Mouse (Mus musculus) megakaryocyte, adult 5-6 weeks (primary cell): ENCODE data around the gene Pxk. TPM values are rescaled to one million over a fixed set of nuclear protein-coding genes. Genes with fewer than 3 reads are reported as not detected.

ENCODE experiments used
- ATAC-seq: 2 replicates; pipeline ENCODE4 v1.8.0; 2016; ENCODE audit warnings: mild to moderate bottlenecking, inconsistent platforms; ENCODE audit not compliant: poor library complexity, severe bottlenecking
- total RNA-seq, 2 experiments: library from RNA; stranded (forward) in 1 of 2; stranded (reverse) in 1 of 2; fragments of 153-499, 151-499 nt in 1 of 2; fragments of 221-1000, 200-1000 nt in 1 of 2; gene quantifications; 2 replicates each; pipeline versions ENCODE4 v1.2.3 to v1.2.4; 2015 to 2017

The Pxk gene
- total RNA-seq (2015) (41.9 and 47.3 TPM in 2 replicates), total RNA-seq (2017) (28.0 and 37.9 TPM in 2 replicates)

GRCm38 (mm10) chr14:8097978-8098686 lies at the start of gene Pxk:
Gene Pxk, plus strand, starts transcription at chr14:8098211.
- ATAC-seq: peak; percentile 69

- peak; percentile 57 for ATAC-seq
Measured at GRCm38 (mm10) chr14:8049334-8049733, 48.7 kb upstream of the Pxk start.

DNA sequence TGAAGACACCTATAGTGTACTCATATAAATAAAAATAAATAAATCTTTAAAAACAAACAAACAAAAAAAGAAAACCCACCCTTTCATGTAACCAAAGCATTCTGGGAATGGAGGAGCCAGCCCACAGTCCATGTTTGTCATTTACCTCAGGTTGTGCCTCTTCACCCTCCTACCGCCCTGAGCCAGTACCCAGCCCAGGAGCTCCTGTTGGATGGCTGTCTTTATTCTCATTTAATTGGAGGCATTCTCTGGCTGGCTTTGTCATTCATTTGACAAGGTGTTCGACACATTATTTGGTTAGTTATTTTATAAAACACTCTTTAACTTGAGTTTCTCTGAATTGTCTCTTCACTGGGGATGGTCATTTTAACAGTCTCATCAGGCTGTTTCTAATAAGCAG lies 46.1 kb upstream of the Pxk start:
- ATAC-seq: no peak

DNA sequence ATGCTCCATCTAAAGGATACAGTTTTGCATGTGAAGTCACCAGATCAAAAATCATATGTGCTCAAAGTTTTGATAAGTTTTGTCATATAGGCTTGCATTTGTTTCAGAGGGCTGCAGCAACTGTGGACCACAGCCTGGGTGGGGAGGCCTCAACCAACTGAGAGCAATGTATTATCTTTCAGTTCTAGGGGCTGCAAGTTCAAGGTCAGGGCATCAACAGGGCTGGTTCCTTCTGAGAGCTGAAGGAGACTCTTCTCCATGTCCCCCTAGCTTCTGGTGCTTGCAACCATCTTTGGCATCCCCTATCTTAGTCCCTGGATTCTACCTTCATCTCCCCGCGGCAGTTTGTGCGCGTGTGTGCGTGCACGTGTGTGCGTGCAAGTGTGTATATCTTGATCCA lies 45.4 kb upstream of the Pxk start:
- no peak for ATAC-seq

GRCm38 (mm10) chr14:8054310-8055102 lies 43.5 kb upstream of the Pxk start:
- ATAC-seq: no peak

- ATAC-seq: no peak
Measured at GRCm38 (mm10) chr14:8056076-8056475, 41.9 kb upstream of the Pxk start.

DNA sequence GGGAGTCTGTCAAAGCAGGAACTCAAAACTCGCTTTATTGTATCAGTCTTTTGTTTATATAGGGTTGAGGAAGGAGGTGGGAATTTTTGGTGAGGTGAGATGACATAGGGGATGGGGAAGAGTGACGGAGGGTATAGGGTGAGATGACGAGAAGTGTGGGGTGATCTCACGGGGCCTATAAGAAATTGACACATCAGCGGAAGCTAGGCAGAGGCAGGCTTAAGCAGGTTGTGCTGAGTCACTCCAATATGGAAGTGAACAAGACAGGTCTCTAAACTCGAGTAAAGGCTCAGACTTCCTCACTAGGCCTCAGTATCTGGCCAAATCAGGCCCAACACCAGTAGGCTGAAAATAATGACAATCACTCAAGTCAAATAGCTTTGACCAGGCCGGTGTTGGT lies 38.1 kb upstream of the Pxk start:
- no peak for ATAC-seq

- no peak for ATAC-seq
Measured at GRCm38 (mm10) chr14:8062076-8062475, 35.9 kb upstream of the Pxk start.

DNA sequence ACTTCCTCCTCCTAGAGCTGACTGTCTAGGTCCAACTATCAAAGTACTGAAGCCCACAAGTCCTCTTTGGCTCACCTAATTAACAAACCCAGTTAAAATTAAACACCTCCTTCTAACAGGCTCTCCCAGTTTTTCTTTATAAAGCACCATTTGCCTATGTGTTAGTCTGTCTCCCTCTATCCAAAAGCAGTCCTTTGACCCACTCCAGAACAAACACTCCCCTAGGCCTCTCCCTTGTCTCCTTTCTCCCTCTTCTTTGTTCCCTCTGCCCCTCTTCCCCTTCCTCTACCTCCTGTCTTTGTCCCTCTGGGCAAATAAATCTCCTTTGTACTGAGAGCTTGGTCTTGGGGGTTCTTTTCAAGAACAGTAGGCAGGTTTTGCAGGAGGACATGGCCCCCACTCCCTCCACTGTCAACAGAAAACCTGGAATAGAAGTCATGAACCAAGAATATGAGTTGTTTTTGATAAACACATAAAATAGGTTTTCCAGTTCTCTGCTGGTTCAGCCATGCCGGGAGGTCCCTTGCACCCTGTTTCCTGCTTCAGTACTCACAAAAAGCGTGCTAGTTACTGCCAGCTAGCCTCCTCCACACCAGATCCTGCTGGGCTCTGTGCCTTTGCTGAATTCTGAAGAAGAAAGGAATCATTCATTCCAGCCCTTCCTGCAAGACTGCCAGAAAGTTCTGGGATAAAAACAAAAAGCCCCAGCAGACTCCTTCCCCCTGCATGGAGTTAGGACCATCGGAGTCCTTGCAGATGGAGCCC lies 35.3 kb upstream of the Pxk start:
- no peak for ATAC-seq

DNA sequence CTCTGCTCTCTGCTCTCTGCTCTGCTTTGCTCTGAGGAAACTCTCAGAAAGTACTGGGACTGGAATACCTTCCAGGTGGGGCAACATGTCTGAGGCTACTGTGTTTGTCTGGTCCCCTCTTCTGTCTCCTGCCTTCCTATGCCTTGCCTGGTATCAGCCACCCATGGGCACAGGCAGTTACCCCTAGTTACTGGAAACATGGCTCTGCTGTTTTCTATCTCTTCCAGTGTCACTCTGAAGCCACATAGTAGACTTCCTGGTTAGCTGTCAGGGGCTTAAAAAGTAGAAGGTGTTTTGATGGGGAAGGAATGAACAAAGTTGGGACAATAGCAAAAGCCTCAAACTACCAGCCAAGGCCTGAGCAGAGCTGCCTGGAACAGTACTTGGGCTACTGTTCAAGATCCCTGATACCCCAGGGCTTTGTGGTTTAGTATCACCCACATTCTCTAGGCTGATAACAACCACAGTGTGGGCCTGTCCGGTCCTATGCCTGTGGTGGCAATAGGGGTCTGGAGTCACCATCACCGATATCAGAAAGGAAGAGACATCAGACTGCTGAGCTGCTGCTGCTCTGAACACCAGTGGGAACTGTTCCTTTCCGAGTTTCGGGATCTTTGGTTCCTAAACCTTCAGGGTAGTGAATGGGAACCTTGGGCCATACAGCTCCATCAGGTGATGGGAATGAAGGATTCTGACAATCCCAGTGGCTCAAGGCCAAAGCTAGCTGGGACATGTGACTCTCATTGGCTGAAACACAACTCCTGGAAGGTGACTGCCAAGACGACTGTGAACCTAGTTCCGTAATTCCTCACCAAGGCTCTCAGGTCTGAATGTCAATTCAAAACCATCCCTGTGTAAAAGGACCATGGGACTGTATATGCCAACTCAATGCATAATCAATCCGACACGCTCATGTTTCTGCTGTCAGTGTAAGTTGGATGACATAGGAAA lies 33.9 kb upstream of the Pxk start:
- ATAC-seq: no peak

DNA sequence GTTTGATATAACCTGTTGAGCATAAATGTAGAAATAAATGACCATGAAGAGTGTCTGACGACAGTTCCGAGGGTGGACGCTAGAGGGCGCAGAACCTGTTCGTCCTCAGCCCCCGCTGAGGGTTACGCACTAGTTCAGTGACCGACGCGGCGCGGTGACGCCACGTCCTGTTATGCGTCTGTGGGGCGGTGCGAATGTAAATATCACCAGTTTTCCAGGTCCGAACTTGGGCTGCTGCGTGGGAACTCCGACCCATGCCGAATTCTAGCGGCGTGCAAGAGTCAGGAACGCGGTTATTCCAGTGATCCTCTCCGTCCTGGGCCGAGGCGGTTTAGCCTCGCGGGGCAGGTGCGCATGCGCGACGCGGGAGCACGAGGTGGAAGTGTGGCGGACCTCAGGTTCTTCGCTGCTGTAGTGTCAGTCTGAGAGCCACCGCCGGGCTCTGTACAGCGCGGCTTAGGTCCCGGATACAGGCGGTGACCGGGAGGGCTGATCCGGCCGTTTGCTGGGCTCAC lies 17.8 kb upstream of the Pxk start, which contains the start of gene Rpp14:
Rpp14 (plus strand) TSS at position 203 of the 515 bp plus-strand sequence.
- peak; percentile 98 for ATAC-seq

- peak; percentile 67 for ATAC-seq
Measured at GRCm38 (mm10) chr14:8080718-8081117, 17.3 kb upstream of the Pxk start.

- no peak for ATAC-seq
Measured at GRCm38 (mm10) chr14:8082949-8083348, 15.1 kb upstream of the Pxk start.

DNA sequence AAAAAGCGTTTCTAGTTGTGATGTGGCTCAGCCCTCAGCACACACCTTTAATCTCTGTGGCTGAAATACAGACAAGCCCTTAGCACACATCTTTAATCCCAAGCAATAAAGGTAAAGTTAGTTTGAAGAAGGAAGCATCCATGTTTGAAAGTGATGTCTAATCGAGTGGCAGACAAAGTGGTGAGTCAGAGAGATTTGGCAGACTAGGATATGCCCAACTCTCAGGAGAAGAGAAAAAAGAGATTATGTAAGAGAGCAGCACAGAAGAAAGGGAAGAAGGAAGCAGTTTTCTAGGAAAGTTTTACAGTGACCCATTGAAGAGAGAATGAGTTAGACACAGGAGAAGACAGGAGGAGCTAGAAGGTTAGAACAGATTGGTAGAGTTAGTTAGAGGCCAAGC lies 9.0 kb upstream of the Pxk start:
- ATAC-seq: no peak

- ATAC-seq: peak; percentile 45
Measured at GRCm38 (mm10) chr14:8092573-8092972, 5.4 kb upstream of the Pxk start.

GRCm38 (mm10) chr14:8093427-8093826 lies 4.6 kb upstream of the Pxk start:
- ATAC-seq: peak; percentile 75

DNA sequence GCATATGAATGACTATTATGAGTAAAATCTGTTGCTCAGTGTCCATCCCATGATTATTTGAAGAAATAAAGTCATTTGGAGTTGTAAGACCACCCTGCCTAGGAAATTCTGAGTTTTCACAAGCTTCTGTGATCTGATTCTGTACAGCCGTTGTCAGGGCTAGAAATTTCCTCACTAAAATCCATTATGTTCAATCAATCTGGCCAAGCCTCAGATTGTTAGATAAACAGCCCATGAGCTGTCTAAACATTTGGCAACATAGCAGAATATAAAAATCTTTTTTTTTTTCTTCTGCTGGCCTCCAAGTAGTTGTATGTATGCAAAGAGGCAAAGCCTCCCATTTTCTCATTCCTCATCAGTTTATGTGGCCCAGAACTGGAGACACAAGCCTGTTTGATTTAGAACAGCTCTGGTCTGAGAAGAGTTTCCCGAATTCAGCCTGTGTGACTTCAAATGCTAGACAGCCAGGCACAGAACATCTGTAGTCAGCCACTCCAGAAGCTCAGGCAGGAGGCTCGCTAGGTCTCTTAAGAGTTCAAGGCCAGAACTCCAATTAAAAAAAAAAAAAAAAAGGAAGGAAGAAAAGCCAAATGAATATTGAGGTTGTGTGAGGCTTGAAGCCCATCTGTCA lies 3.0 kb upstream of the Pxk start:
- ATAC-seq: no peak

DNA sequence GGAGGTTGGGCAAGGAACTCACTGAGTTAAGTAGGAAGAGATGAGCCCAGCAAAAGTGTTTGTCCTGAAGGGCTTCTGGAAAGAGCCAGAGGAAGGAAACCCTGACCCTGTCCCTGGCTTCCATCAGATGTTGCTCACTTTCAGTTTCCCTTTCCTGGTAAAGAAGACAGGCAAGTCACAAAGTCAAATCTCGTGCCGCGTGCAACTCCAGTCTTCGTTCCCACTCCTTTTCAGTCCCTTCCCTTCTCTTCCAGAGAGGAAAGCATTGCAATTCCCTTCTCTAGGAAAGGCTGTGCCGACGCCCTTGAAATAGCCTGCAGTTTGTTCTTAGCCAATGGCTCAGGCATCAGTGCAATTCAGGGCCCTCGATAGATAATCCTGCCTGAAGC lies 2.5 kb upstream of the Pxk start:
- ATAC-seq: no peak

- ATAC-seq: no peak
Measured at GRCm38 (mm10) chr14:8098687-8098995, 630 bp downstream of the Pxk start.

- ATAC-seq: peak; percentile 79
Measured at GRCm38 (mm10) chr14:8099561-8100021, 1.6 kb downstream of the Pxk start.
